Mouse (Mus musculus): ENCODE measurements at regions not wholly inside any gene's neighbourhood (a gene's known extent, or its start where the extent isn't known, plus 50 kb on each side); places are given as distances from the start of the nearest gene placed in this dataset.

DNA sequence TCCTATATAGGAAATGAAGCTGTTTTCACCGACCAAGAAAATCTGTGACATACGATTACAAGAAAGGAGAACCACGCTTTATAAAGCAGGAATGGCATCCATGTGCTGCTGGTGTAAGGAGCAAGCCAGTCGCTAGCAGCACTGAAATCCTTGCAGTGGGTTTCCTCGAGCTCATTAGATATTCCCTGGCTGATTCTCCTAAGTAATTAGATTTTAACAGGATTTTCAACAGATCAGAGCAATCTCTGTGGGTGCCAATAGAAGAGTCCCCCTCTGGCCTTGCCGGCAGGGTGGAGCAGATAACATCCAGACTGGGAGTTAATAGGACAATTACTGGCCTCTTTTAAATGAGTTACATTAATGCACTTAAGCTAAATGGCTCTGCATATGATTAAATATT is 54.6 kb upstream of the Foxd3 start:
- no peak for TF ChIP-seq CTCF (IDR thresholded peaks at IDR 0.05)
- no peak overlapping the region for H3K4me3 ChIP-seq
- DNase-seq (ENCODE audit: extremely low spot score in 1 of 2, low spot score in 2 of 2), result no peak
- intact Hi-C loops (cut with DNase I), result no loop called here
- H3K27ac ChIP-seq, result no peak overlapping the region
